Mouse (Mus musculus) frontal cortex, postnatal 14 days (tissue): ENCODE measurements around the gene Arl6ip6.

Experiments
- DNase-seq, 2 experiments: peaks; one replicate each; pipeline ENCODE4 v3.0.0; 2022; ENCODE audit warnings: low spot score in 2 of 2

Gene Arl6ip6

DNA sequence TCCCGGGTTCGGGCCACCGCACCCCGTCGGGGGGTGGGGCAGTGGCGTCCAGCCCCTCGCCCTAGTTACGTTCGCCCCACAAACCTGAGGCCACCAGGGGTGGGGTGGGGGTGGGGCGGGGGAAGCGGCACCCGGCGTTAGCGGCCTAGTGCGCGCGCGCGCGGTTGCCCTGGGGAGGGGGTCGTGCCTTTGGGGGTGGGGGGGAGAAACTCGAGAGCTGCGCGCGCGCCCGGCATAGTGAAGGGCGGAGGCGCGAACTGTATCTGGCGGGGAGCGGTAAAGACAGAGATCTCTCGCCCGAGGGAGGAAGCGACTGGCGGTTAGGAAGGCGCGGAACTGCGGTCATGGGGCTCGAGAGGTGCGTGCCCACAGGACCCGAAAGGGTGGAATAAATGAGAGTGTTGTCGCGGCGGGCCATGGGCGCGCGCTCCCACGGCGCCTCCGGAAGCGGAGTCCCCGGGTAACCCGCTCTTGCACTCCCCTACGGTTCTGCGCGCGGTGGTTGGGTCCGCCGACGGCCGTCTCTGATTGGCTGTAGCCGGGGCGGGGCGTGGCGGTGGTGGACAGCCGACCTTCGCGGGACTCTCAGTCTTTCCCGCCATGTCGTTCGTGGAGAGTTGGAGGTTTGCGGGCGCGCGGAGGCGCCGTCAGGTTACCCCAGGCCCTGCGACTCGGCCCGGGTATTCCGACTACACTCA lies at the start of gene Arl6ip6:
Gene Arl6ip6, plus strand, starts transcription at position 204 of the 698 bp plus-strand sequence.
- DNase-seq = peak; percentile 95 to 98

DNA sequence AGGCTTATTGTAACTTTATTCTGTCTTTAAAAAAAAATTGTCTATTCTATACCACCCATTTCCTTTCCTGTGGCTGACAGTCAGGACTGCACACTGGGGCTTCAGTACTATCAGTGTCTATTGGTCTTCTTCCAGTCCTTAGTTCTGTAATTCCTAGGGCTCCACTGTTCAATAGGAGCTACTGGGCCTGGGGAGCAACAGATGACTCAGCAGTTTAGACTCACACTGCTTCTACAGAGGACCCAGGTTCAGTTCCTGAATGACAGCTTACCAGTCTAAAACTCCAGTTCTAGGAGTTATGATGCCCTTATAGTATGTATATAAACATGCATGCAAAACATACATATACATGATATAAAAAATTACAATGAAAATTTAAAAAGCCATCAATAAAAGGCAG lies 44.7 kb upstream of the Arl6ip6 start:
- DNase-seq = no peak

DNA sequence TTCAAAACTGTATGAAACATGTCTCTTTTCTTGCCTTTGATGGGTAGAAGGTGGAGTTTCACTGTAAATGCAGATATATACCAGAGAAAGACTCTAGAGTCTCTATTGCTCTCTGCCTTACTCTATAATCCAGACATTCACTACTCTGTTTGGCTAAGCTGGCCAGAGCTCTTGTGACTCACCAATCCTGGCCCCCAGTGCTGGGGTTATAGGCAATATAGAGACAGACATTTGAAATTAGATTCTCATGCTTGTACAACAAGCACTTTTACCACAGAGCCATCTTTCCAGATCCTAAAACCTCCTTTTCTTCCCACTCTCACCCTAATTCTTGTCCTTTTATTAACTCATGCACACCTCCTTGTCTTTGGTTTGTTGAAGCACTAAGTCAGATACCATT lies 17.6 kb upstream of the Arl6ip6 start:
- no peak for DNase-seq

DNA sequence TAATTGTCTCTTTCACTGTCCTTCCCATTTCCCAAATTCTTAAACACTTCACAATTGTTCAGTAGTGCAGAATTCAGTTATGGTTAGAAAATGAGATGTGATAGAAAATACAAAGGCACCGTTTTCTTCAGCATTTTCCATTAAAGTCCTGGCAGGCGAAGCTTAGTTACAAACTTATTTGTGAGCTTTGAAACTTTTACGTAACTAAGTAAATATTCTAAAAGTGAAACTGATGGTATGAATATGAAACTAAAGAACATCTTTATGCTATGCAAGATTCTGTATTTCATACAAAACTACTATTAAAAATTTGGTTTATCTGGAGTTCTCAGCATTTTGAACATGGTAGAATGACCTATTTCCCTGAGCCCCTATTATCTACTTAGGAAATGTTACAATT lies 12.6 kb upstream of the Arl6ip6 start:
- no peak for DNase-seq

DNA sequence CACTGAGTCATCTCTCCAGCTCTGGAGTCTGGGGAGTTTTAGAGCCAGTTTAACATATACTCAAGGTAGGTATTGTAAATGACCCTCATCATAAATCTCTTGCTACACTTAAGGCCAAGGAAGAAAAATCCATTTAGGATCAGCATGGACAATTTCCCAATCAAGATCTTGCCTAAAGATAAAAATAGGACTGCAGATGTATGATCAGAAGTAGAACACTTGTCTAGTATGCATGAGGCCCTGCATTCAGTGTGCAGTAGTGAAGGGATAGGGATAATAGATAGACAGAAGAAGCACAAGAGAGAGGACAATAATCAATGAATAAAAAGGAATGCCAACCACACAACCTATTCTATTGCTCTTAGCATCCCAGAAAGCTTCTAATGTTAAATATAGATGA lies 11.7 kb upstream of the Arl6ip6 start:
- DNase-seq = no peak

DNA sequence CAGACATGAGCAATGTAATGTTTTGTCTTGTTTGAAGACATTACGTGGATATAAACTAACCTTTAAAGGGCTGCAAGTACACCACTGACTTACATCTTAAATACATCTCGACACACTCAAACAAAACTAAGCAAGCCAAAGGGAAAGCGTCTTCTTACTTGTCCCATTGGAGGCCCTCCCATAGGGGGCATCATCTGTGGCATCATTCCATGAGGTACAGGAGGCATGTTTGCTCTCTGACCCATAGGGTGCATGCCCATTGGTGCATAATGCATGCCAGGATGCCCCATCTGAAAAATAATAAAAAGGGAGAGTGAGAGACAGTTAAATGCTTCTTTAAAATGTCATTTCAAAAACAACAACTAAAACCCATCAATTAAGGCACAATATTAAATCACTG lies 1.7 kb upstream of the Arl6ip6 start:
- DNase-seq = no peak

DNA sequence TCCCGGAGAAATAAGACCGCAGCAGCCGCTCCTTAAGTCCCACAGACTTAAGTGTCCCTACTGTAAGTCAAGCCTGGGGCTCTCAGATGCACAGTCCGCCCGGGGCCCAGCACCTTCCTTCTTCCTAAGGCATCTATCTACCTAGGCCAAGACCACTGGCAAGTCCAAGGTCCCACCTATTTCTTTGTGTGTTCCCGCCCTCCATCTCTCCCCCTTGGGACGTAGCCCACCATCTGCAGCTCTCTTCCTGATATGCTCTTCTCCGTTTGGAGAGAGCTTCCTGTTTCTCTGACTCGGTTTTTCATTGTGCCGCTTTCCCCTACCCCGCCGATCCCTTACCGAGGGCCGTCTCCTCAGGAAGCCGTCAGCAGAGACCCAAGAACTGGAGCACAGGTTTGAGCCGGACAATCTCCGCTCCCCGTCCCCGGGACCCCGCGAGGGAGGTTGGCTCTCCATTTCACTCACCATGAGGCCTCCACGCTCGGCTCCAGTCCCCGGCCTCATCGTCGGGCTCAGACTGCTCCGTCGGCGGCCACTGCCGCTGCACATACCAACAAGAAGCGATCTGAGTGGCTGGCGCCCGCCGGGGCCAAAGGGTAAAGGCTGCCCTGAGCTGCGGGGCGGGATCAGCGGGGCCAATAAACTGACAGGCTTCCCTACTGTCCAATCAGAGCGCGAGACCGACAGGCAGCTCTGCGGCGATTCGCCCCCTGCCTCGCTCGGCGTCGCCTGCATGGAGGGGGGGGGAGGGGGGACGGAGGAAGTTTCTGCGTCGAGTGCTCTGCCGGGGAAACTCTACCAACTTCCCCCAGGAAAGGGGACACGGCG lies 628 bp upstream of the Arl6ip6 start, which contains the start of gene Prpf40a:
Gene Prpf40a, minus strand, starts transcription at position 601 of the 828 bp plus-strand sequence.
- peak; percentile 98 to 100 for DNase-seq

DNA sequence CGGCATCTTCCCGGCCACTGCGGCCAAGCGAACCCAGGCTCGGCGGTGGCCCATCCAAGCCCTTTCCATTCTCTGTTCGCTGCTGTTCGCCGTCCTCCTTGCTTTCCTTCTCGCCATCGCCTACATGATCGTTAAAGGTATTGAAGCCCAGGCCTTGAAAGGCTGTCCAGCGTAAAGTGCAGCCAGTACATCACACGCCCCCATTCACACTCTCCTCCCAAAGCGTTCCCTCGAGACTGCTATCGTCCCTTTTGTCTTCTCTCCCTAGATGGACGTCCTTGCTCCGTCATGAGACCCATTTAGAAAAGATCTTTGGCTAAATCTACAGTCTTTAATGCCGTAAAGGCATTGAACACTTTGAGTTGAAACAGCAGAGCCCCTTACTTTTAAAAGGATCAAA lies 860 bp downstream of the Arl6ip6 start:
- DNase-seq = no peak

DNA sequence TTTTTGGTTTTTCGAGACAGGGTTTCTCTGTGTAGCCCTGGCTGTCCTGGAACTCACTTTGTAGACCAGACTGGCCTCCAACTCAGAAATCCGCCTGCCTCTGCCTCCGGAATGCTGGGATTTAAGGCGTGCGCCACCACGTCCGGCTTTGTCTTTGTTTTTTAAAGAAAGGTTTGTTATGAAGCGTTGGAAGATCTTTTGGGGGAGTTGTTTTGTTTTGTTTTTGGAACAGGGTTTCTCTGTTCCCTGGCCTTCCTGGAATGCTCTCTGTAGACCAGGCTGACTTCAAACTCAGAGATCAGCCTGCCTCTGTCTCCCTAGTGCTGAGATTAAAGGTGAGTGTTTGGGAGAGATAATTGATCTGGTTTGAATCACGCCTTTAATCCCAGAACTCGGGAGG lies 4.9 kb downstream of the Arl6ip6 start:
- no peak for DNase-seq

DNA sequence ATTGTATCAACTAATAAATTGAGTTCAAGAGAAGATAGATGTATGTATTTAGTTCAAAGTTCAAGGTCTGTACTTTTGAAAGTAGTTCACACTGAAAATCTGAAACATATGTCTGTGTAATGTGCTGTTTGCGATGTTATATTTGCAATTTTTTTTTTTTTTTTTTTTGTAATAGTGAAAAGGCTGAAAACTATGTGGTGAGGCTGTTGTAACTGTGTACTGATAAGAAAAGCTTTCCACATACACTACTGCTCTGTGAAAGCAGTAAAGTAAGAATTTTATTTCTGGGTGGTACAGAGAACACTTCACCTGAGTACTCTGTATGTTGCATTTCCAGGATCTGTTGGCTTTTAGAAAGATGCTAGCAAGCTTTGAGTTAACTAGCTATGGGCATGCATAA lies 7.7 kb downstream of the Arl6ip6 start:
- no peak for DNase-seq

DNA sequence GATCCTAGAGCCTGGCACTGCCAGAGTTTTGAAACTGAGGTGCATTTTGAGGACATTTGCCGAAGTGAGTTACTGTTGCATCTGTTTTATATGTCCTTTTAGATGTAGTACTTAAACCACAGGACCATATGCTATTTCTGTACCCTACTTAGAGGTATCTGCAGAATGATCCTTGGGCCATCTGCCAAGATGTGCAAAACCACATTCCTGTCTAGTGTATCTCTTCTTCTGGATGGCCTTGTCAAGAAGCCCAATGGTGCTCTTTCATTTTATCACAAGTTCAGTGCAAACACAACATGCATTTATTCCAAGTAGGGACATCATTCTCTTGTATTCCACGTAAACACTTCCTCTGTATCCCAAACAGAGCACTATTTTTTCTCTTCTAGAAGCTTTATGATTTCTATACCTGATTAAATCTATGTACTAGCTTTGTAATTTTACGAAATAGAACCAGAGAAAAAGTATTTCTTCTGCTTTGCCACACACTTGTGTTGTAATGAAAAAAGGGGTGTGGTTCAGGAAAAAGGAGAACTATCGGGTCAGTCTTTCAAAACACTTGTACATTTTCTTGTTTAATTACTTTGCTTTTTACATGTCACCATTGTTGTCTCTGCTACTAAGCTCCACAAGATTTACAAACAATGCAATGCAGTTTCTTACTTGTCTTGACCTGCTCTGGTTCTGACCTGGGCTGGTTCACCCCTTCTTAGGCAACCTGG lies 8.8 kb downstream of the Arl6ip6 start:
- DNase-seq = no peak

DNA sequence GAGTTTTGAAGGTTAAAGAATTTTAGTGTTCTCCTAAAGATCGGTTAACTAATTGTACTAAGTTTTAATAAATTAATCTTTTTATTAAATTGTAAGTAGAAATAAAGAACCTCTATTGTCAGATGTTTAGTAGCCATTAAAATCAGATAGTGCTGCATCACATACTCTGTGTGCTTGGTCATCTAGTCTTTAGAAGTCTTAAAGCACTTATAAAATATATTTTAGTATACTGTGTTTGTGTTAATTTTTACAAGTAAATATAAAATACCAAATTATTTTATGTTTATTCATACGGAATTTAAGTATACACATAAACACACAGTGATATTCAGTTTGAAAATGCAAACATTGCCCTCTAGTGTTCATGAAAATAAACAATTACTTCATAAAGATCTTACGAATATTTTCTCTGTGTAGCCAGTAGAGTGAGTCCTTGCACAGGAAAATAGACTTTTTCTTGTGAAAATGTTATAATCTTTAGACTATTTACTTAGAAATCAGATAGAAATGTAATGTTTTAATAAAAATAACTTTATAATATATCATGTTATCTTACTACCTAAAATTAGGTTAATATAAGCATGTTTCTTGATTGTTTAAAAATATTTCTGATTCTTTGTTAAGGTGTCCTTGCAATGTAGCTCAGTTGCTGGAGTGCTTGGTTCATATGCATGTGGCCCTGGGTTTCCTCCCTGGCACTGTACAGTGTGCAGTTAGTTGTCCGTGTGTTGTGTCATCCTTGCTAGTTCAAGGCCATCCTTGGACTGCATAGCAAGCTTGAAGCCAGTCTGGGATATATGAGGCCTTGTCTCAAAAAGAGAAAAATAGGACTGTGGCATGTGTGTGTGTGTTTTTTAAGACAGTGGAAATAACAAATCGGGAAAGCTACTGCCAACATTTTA lies 13.1 kb downstream of the Arl6ip6 start:
- DNase-seq = no peak

DNA sequence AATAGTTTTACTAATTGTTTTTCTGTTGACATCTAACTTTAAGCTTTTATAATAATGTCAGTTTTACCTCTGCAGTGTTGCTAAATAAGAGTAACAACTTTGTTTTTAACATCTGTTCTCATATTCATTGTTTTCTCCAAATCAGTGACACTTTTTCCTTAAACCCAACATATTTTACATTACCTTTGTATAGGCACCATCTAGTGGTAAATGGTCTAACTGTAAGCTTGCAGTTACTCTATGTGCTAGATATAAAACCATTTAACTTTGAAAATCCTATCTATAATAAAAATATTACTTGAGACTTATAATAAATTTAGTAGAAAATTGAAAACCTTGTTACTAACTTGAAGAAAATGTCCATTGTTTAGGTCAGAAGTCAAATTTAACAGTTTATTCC lies 15.2 kb downstream of the Arl6ip6 start:
- DNase-seq = no peak

DNA sequence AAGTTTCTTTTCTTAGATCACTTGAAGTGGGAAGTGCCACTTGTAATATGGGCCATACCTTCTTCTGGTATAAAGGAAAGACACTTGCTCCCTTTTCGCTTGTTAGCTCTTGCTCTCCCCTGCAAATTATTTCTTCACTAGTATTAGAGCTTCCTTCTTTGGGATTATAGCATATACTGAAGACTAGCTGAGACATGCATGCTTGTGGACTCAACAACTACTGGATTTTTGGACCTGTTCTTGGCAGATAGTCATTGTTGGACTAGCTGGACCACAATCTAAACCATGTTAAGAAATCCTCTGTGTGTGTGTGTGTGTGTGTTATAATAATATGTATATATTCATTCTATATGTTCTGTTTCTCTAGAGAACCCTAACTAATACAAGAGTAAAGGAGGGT lies 22.0 kb downstream of the Arl6ip6 start:
- no peak for DNase-seq

DNA sequence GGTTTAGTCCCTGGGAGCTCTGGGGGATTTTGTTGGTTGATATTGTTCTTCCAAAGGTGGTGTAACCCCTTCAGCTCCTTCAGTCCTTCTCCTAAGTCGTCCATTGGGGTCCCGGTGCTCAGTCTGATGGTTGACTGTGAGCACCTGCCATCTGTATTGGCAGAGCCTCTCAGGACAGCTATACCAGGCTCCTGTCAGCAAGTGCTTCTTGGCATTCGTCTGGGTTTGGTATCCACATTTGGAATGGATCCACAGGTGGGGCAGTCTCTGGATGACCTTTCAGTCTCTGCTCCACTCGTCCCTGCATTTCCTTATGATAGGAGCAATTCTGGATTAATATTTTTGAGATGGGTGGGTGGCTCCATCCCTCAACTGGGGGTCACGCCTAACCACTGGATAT lies 30.7 kb downstream of the Arl6ip6 start:
- DNase-seq = no peak

DNA sequence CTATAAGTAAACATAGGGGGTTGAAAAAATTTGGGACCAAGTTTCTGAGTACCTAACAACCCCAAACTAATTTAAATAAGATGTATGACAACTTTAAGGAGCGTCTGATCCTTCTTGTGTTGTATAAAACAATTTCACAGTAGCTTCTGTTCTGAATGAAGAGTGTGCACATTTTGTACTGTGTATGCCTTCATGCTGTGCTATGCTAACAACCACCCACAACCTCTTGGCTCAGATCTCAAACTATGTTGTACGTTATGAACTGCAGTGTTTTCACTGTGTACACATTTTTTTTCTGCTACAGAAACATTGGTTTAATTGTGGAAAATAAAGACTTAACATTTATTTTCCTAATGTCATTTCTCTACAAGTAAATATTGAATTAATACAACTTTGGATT lies 65.5 kb downstream of the Arl6ip6 start:
- DNase-seq = no peak
